Mouse (Mus musculus): ENCODE measurements at regions not wholly inside any gene's neighbourhood (a gene's known extent, or its start where the extent isn't known, plus 50 kb on each side); places are given as distances from the start of the nearest gene placed in this dataset.
A peak's percentile ranks its signal among the peaks of the same experiment; 100 is the strongest.

- peak; percentile 67 to 83 for DNase-seq
These were observed 168.3 kb downstream of the Gm45692 start for GRCm38 (mm10) chr8:26287665-26288064.

DNA sequence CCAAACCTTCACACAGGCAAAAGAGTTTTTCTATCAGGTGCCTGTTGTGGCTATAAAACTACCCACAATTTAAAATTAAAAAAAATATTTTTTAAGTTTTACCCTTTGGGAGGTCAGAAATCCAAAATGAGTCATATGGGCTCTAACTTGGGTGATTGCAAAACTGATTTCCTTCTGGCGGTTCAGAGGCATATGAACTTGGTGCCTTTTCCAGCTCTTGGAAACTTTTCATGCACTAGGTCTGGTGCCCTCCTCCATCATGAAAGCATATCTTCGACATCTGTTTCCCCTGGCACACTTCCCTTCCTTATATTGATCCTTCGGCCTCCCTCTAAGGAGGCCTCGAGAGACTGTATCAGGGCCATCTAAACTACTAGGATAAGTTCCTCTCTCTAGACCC, 168.8 kb downstream of the Gm45692 start:
- no peak for DNase-seq

GRCm38 (mm10) chr8:26298066-26298804, 178.9 kb downstream of the Gm45692 start:
- peak; percentile 62 to 78 for DNase-seq

- no peak for DNase-seq
These were observed 180.9 kb downstream of the Gm45692 start for GRCm38 (mm10) chr8:26300246-26300645.

- no peak for DNase-seq
These were observed 182.6 kb downstream of the Gm45692 start for GRCm38 (mm10) chr8:26301961-26302360.

DNA sequence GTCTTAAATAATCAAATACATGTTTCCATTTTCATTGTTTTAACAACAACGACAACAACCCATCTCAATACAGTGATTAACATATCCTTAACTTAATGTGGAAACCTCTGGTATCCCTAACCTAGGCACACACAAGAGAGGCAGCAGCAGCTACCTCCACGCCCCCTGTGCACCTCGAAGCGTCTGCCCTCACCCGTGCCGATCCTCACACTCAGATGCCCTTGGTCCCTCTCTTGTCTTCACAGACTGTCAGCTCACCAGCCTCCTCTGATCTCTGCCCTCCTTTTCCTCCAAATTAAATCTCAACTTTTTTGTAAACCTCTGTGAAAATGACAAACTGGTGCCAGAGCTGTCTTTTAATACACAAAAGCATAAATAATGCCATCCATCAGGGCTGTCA, 185.2 kb downstream of the Gm45692 start:
- DNase-seq = no peak

DNA sequence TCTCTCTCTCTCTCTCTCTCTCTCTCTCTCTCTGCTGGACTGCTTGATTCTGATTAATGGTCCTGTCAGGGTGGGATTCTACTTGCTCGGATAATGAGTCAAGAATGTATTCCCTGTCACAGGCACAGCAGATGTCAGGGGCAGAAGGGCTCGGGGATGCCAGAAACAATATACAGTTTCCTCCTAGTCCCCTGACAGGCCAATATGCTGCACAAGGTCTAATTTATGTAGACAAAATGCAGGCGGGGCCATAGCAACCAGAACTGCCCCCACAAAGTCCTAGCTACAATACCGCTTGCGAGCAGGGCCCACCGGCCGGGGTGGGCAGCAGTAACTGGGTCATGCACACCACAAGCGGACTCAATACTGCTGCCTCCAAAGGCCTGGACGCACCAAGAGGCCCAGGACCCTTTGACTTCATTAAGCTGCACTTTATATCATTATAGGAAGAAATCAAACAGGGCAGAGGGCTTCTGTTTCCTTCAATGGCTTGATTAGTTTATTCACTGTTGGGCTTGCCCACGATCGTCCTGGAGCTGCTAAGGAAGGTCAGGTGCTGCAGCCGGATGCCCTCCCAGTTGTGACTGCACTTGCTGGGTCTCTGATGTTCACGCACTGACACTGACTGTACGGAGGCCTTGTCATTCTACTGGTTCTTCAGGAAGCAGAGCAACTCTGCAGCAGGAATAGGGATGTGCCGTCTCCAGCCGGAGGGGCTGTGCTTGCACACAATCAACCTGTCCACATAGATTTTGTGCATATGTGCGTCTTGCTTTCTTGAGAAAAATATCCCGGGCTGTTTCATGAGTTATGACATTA, 185.9 kb downstream of the Gm45692 start:
- DNase-seq = no peak

DNA sequence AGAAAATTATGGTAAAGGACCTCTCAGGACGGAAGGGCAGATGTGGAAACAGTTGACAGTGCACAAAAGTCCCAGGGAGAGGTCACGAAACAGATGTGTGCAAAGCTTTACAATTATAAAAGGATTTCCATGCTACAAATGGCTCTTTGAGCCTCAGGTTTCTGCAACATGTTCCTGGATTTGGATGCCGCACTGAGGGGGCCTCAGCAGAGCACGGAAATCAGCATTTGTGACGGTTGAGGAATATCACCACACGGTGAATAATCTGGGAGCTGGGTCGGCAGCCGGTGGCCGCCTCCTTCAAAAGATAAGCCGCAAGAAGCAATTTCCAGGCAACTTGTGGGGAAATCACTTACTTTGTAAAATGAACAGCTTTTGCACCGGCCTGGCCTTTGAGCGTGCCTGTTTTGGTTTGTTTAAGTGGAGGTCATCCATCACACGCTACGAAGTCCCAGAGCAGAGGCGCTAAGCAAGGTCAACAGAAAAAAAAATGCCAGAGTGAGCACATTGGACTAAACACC, 188.8 kb downstream of the Gm45692 start:
- no peak for DNase-seq

DNA sequence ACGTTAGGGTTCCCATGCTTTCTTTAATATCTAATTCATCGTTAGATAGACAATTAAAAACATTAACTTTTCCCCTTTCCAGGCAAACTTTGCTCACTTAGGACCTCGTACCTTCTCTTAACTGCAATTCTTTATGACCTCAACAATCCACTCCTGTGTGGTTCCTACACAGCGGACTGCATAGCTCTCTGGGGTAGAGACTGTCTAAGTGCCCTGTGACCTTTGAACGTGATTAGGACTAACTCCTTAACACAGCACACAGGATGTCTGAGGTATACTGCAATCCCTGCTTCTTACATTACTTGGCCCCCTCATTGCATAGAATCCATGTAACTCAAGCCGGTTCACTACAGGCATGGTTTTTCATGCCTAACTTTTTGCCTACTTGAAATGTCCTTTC, 190.4 kb downstream of the Gm45692 start:
- no peak for DNase-seq

DNA sequence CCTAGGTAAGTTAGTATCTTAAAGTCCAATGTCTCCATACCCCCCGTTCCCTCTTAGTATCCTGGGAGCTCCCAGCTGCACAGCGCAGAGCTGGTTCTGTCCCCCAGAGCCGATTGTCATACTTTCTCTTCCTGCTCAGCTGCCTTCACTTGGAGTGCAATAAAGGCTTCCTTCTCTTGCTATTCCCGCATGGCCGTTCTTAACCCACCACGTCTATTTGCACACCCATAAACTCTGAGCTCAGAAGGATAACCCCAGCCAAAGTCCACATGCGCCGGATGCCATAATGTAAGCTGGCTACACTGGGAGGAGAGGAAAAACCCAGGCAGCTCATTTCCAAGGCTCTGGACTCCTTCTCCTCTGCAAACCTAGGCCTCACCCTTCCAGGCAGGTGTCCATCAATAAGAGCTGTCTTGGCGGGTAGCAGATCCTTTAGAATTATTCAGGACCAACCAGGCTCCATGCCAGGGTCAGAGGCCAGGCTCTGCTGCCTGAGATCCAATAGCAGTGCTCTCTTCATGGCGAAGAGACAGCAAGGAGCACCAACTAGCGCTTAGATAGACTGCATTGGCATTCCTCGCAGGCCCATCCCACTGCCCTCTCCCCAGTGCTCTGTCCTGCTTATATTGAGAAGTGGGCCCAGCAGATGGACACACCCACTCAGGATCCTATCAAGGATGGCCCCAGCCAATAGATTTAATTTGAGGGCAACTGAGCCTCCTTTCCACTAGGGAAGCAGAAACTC, 204.4 kb downstream of the Gm45692 start:
- no peak for DNase-seq

DNA sequence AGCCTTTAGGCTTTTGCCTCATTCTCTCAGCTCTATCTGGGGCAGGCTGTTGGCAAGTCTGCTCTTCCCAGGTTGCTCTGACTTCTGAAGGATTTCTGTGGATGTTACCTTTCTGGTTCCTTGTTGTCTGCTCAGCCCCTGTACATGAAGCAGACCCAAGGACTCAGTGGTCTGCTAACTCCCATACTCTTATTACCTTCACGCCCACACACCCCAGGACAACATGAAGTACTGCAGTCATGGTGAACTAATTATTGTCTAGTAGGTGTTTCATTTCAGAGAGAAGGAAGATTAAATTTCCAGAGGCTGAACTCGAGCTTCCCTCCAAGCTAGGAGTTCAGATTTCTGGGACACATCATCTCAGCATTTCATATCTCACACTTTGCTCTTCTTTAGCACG, 205.3 kb downstream of the Gm45692 start:
- no peak for DNase-seq

DNA sequence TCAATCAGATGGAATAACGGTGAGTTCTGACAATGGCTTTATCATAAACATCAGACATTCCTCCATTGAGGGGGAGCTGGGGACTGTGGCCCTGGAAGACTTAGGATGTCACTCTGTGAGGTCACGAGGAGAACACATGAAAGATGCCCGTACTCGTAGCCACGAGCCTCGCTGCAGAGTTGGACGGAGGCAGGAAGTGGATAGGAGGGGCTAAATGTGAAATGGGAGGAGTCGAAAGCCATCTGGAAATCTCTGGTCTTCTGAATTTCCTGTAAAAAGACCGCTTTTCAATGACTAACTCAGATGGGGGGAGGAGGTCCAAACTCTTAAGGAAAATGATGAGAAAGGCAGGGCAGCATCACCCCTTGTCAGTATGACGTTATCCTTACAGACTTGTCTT, 210.5 kb downstream of the Gm45692 start:
- no peak for DNase-seq

- peak in 1 of 2 experiments; percentile 27 for DNase-seq
These were observed 217.7 kb downstream of the Gm45692 start for GRCm38 (mm10) chr8:26336906-26337650.

- DNase-seq = peak; percentile 91
These were observed 225.7 kb downstream of the Gm45692 start for GRCm38 (mm10) chr8:26345078-26345477.

GRCm38 (mm10) chr8:26349231-26349630, 229.9 kb downstream of the Gm45692 start:
- DNase-seq = peak; percentile 39 to 73

DNA sequence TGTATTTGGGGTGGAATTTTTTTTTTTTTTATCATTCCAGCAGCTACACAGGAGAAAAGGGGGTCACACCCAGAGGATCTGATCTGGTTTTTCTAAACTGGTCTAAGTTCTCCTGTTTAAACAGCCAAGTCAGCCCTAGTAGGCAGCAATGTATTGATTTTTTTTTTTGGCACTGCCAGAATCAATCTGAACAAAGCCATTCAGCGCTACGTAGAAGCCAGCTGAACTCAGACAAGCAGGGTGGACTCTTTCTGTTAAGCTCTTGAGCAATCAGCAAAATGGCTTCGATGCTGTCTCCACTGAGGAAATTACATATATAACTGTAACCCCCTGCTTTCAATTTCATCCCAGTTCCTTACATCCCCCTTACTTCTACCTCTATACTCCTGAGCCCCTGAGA, 230.5 kb downstream of the Gm45692 start:
- peak in 1 of 2 experiments; percentile 17 for DNase-seq

DNA sequence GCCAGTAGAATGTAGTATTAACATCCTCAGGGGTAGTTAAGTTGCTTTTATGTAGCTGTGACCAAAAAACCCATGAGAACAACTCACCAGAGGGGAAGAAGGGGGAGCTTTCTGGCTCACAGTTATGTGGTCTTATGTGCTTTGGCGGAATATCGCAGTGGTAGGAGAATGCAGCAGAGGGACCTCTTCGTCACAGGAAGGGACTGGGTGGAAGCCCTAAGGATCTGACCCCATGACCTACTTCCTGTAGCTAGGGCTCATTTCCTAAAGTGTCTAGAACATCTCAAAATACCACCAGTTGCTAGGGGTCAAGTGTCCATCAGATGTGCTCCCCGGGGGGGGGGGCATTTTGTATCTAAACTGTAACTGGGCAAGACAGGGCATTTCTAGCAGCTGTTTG, 231.3 kb downstream of the Gm45692 start:
- DNase-seq = no peak

- DNase-seq = peak; percentile 66 to 76
These were observed 232.6 kb downstream of the Gm45692 start for GRCm38 (mm10) chr8:26351643-26352540.

GRCm38 (mm10) chr8:26352541-26353010, 233.2 kb downstream of the Gm45692 start:
- DNase-seq = peak; percentile 56 to 68

GRCm38 (mm10) chr8:26353476-26353875, 234.1 kb downstream of the Gm45692 start:
- DNase-seq = no peak

DNA sequence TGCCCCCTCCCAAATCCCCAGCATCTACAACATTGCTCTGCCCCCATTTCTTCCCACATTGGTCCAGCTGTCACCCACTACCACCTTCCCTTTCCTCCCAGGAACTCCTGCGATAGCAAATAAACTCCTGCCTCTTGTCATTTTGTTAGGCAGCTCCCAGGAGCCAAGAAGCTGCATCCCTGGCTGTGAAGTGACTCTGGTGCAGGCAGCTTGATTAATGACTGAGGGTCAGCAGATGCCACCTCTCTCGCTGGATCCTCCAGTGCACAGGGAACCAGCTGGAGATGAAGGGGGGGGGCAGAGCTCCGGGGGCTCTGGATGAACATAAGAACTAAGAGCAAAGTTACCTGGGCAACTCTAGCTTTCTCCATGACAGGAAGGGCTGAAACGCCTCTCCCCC, 235.2 kb downstream of the Gm45692 start:
- DNase-seq = no peak
